In the genomic region with DNA sequence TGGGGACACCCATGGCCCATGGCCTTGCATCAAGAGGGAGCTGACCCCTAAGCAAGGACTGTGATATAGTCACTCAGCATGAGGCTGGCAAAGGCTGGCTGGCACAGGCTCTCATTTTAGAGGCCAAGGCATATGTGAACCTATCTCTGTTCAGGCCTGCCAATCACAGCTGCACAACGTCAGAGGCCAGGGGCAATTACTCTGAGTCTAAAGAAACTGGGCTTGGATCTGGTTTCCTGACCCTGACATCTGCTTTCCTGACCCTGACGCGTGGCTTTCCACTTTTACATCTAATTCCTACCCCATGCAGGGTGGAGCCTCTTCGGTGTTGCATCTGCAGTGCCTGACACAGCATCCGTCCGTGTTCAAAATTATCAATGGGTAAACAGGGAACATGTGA, we compare ENCODE assay signal across 13 mouse cellular contexts.
DNase-seq lines count a peak whose midpoint lies in the region; ATAC-seq lines count a peak whose summit lies in the region.
"Had no signal": no experiment of that assay in that cellular context is flagged by ENCODE, and none has a peak within 500 bp of the region (broad histone marks: within the 10 kb centered on the region; RNA-seq: fewer than 3 reads in every experiment).

No protein-coding gene starts in this region.

- H3K36me3 ChIP-seq in forebrain, embryonic 12.5 days (replicated peaks): no peaks in the 10 kb centered on the region
- H3K36me3 ChIP-seq in forebrain, embryonic 11.5 days (ENCODE audit: control insufficient read depth, insufficient read depth, low read length): no peaks in the 10 kb centered on the region
- no peaks in the 10 kb centered on the region for H3K36me3 ChIP-seq in midbrain, embryonic 10.5 days
- no peaks in the 10 kb centered on the region for H3K36me3 ChIP-seq in midbrain, embryonic 14.5 days (ENCODE audit: control insufficient read depth, insufficient read depth, low read length)
- H3K36me3 ChIP-seq in hindbrain, embryonic 13.5 days: no peaks in the 10 kb centered on the region
- no peaks in the 10 kb centered on the region for H3K36me3 ChIP-seq in neural tube, embryonic 15.5 days
- H3K36me3 ChIP-seq: G1E; heart, embryonic 13.5 days had no signal

- peak; percentile 54; the same call in 1 of the 2 replicates for ATAC-seq in forebrain, embryonic 12.5 days (ENCODE audit: low FRiP score)
- no peak; the same call in 1 of the 2 replicates for ATAC-seq in forebrain, embryonic 11.5 days (replicated peaks; ENCODE audit: low FRiP score)
- ATAC-seq in midbrain, embryonic 14.5 days (ENCODE audit: low FRiP score, low TSS enrichment): no peak
- ATAC-seq in hindbrain, embryonic 13.5 days (ENCODE audit: low FRiP score): 0 out of 2 replicates have a peak, but pooled peaks have one; percentile 44
- ATAC-seq in neural tube, embryonic 15.5 days (ENCODE audit: low FRiP score): peak; percentile 46; the same call in 1 of the 2 replicates
- ATAC-seq: lung, postnatal 0 days had no signal

- H3K9me3 ChIP-seq in forebrain, embryonic 12.5 days: no peaks in the 10 kb centered on the region
- H3K9me3 ChIP-seq in forebrain, embryonic 11.5 days (ENCODE audit: control insufficient read depth, low read length): no peaks in the 10 kb centered on the region
- no peaks in the 10 kb centered on the region for H3K9me3 ChIP-seq in midbrain, embryonic 10.5 days (replicated peaks)
- H3K9me3 ChIP-seq in midbrain, embryonic 14.5 days (ENCODE audit: control insufficient read depth, low read length): no peaks in the 10 kb centered on the region
- H3K9me3 ChIP-seq in hindbrain, embryonic 13.5 days: no peaks in the 10 kb centered on the region
- H3K9me3 ChIP-seq in neural tube, embryonic 15.5 days (replicated peaks): no peaks in the 10 kb centered on the region
- H3K9me3 ChIP-seq: heart, embryonic 13.5 days had no signal

- WGBS in forebrain, embryonic 12.5 days: 71% methylated on average over 6 of the region's 6 CpGs
- WGBS in forebrain, embryonic 11.5 days: 69% methylated on average over 6 of the region's 6 CpGs
- 70% methylated on average over 6 of the region's 6 CpGs for WGBS in midbrain, embryonic 10.5 days
- 64% methylated on average over 6 of the region's 6 CpGs for WGBS in midbrain, embryonic 14.5 days
- WGBS in hindbrain, embryonic 13.5 days: 53% methylated on average over 6 of the region's 6 CpGs
- WGBS in neural tube, embryonic 15.5 days: 59% methylated on average over 6 of the region's 6 CpGs

- no peak overlapping the region for H3K27ac ChIP-seq in forebrain, embryonic 12.5 days
- H3K27ac ChIP-seq in forebrain, embryonic 11.5 days (ENCODE audit: low read depth, low read length): no peak overlapping the region
- peak overlapping the region; percentile 28; the same call in 1 of the 2 replicates for H3K27ac ChIP-seq in midbrain, embryonic 10.5 days (replicated peaks)
- no peak overlapping the region for H3K27ac ChIP-seq in midbrain, embryonic 14.5 days (replicated peaks; ENCODE audit: low read depth, low read length)
- H3K27ac ChIP-seq in hindbrain, embryonic 13.5 days: no peak overlapping the region
- H3K27ac ChIP-seq in neural tube, embryonic 15.5 days (replicated peaks): no peak overlapping the region
- H3K27ac ChIP-seq: heart, embryonic 13.5 days had no signal

- no peak for DNase-seq in forebrain, embryonic 11.5 days (ENCODE audit: low spot score)
- peak; percentile 18 for DNase-seq in midbrain, embryonic 10.5 days (ENCODE audit: low spot score)
- no peak for DNase-seq in midbrain, embryonic 14.5 days
- no peak for DNase-seq in adrenal gland, postnatal 25 days
- DNase-seq: cerebellum, adult 18-20 months; gastrocnemius, postnatal 10 days; layer of hippocampus, postnatal 36 days had no signal

- H3K4me3 ChIP-seq in forebrain, embryonic 12.5 days (replicated peaks): no peak overlapping the region
- H3K4me3 ChIP-seq in forebrain, embryonic 11.5 days (ENCODE audit: low read depth, low read length): no peak overlapping the region
- no peak overlapping the region for H3K4me3 ChIP-seq in midbrain, embryonic 10.5 days
- no peak overlapping the region for H3K4me3 ChIP-seq in midbrain, embryonic 14.5 days (replicated peaks; ENCODE audit: low read depth, low read length)
- no peak overlapping the region for H3K4me3 ChIP-seq in hindbrain, embryonic 13.5 days
- no peak overlapping the region for H3K4me3 ChIP-seq in neural tube, embryonic 15.5 days (replicated peaks)
- H3K4me3 ChIP-seq: heart, embryonic 13.5 days had no signal

- no peak overlapping the region for H3K4me2 ChIP-seq in forebrain, embryonic 12.5 days
- no peak overlapping the region for H3K4me2 ChIP-seq in forebrain, embryonic 11.5 days (ENCODE audit: low read depth, low read length, severe bottlenecking)
- no peak overlapping the region for H3K4me2 ChIP-seq in midbrain, embryonic 14.5 days (ENCODE audit: low read length)
- H3K4me2 ChIP-seq in hindbrain, embryonic 13.5 days: no peak overlapping the region
- H3K4me2 ChIP-seq in neural tube, embryonic 15.5 days: no peak overlapping the region
- H3K4me2 ChIP-seq: heart, embryonic 13.5 days had no signal

- H3K9ac ChIP-seq in forebrain, embryonic 12.5 days: no peak overlapping the region
- H3K9ac ChIP-seq in forebrain, embryonic 11.5 days (ENCODE audit: low read length): no peak overlapping the region
- no peak overlapping the region for H3K9ac ChIP-seq in midbrain, embryonic 14.5 days (replicated peaks; ENCODE audit: low read length)
- no peak overlapping the region for H3K9ac ChIP-seq in hindbrain, embryonic 13.5 days
- no peak overlapping the region for H3K9ac ChIP-seq in neural tube, embryonic 15.5 days (replicated peaks)
- H3K9ac ChIP-seq: heart, embryonic 13.5 days had no signal

- peaks cover 5% of the 10 kb centered on the region; the same call in 1 of the 2 replicates for H3K4me1 ChIP-seq in forebrain, embryonic 12.5 days
- H3K4me1 ChIP-seq in forebrain, embryonic 11.5 days (replicated peaks; ENCODE audit: control insufficient read depth, insufficient read depth, low read length): no peaks in the 10 kb centered on the region
- peaks cover 7% of the 10 kb centered on the region for H3K4me1 ChIP-seq in midbrain, embryonic 10.5 days
- H3K4me1 ChIP-seq in midbrain, embryonic 14.5 days (ENCODE audit: control insufficient read depth, insufficient read depth, low read length): peaks cover 3% of the 10 kb centered on the region; the same call in 1 of the 2 replicates
- peaks cover 8% of the 10 kb centered on the region; the same call in 1 of the 2 replicates for H3K4me1 ChIP-seq in hindbrain, embryonic 13.5 days (replicated peaks)
- H3K4me1 ChIP-seq in neural tube, embryonic 15.5 days: 0 out of 2 replicates have a peak, but pooled peaks cover 6% of the 10 kb centered on the region

- H3K27me3 ChIP-seq in forebrain, embryonic 12.5 days: no peaks in the 10 kb centered on the region
- H3K27me3 ChIP-seq in forebrain, embryonic 11.5 days (ENCODE audit: control insufficient read depth, insufficient read depth, low read length): no peaks in the 10 kb centered on the region
- no peaks in the 10 kb centered on the region for H3K27me3 ChIP-seq in midbrain, embryonic 10.5 days (ENCODE audit: low read depth, poor library complexity, severe bottlenecking)
- no peaks in the 10 kb centered on the region for H3K27me3 ChIP-seq in midbrain, embryonic 14.5 days (ENCODE audit: control insufficient read depth, insufficient read depth, low read length)
- H3K27me3 ChIP-seq in hindbrain, embryonic 13.5 days: no peaks in the 10 kb centered on the region
- H3K27me3 ChIP-seq in neural tube, embryonic 15.5 days (replicated peaks): no peaks in the 10 kb centered on the region
- H3K27me3 ChIP-seq: heart, embryonic 13.5 days had no signal

Comparison
In these comparisons a context has a peak if more than half of its experiments do, and no peak if none do; other contexts are left out.
1. ATAC-seq: peak in forebrain, embryonic 12.5 days (single experiment), hindbrain, embryonic 13.5 days (single experiment) and neural tube, embryonic 15.5 days (single experiment); none in forebrain, embryonic 11.5 days (single experiment) and midbrain, embryonic 14.5 days (single experiment).